Mouse (Mus musculus) heart, adult 8-10 months (tissue): ENCODE measurements around the gene Pam16. TPM values are rescaled to one million over a fixed set of nuclear protein-coding genes. Genes with fewer than 3 reads are reported as not detected.

Experiments used
- DNase-seq: peaks from one replicate; pipeline ENCODE4 v3.0.0; 2022; ENCODE audit warnings: low spot score
- total RNA-seq, 4 experiments: library from RNA; stranded (reverse); gene quantifications; 2 replicates each; pipeline ENCODE4 v1.2.4; 2022

Pam16 gene
- total RNA-seq, result 100 to 1,000 TPM; 145 to 188 (median 160) TPM

DNA sequence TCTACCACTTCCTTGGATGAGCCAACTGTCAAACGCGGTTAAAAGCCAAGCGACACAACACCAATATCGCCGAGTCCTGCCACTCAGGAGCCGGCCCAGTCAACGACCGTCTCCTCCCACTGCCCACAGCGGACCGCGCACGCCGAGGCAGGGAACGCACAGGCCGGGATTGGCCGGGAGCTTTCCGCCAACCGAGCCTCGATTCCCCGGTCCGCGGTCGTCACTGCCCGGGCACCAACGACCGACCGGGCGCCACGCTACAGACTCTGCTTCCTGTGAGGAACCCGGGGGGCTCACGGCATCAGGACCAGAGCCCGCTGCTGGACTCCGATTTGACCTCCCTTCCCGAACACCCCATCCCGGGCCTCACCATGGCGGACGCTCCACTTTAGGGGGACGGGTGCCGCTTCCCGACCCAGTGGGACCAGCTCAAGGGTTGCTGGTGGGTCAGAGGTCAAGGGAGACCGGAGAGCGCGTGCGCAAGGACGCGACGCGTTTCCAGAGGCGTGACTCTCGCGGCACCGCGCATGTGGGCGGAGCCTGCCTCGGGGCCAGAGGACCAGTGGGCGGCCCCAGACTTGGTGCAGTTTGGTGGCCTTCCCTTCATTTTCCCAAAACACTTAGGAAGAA lies at the start of gene Pam16:
TSS of gene Pam16 (minus strand) at position 508 of the 630 bp plus-strand sequence.
- peak; percentile 92 for DNase-seq

DNA sequence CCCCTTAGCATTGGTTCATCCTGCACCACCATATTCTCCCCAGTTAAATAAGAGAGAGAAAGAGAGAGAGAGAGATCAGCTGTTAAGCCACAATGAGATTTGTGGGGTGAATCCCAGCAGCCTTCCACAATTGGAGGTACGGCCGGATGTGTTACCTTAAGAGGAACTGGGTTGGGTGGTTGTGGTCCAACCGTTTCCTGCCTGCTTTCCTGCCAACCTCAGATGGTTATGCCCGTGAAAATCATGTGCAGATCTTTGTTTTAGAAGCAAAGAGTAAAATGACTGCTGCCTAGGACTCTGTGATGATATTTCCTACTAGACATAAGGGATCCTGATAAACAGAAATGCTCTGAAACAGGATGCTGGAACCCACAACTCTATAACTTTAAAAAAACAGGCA lies 49.3 kb upstream of the Pam16 start:
- no peak for DNase-seq

- no peak for DNase-seq
Observed at GRCm38 (mm10) chr16:4670317-4670716, 45.5 kb upstream of the Pam16 start.

GRCm38 (mm10) chr16:4667190-4667808 lies 42.5 kb upstream of the Pam16 start:
- DNase-seq, result peak; percentile 88

DNA sequence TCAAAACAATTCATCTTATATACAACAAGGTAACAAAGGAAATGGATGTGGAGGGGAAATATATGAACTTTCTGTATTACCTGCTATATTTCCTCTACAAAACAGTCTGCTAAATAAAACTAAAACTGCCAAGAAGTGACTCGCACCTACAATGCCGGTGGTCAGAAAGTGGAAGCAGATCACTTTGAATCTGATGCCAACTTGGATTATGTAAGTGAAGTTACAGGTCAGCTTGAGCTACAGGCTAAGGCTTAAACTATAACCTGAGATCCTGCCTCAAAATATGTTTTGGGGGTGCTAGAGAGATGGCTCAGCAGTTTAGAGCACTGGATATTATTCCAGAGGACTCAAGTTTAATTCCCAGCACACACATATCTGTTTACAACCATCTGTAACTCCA lies 40.9 kb upstream of the Pam16 start:
- DNase-seq, result no peak

- no peak for DNase-seq
Observed at GRCm38 (mm10) chr16:4663806-4664205, 39.0 kb upstream of the Pam16 start.

GRCm38 (mm10) chr16:4661605-4662004 lies 36.8 kb upstream of the Pam16 start:
- DNase-seq, result no peak

DNA sequence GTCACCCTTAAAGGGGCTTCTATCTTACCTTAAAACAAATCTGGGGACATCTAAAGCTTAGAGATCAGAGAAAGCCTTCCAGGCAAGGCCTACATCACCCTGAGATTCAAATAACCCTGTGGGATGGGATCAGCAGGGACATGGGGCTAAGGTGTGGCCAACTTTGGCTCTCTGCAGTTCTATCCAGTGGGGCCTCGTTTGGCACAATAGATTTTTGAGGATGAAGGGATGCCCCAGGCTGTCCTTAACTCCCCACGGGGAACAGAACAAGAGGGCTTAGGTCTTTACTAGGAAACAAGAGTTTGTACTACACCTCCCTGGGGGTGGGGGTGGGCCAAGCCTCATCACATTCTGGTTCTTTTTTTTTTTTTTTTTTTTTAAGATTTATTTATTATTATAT lies 34.5 kb upstream of the Pam16 start:
- no peak for DNase-seq

- DNase-seq, result no peak
Observed at GRCm38 (mm10) chr16:4658781-4659245, 34.0 kb upstream of the Pam16 start.

GRCm38 (mm10) chr16:4656571-4657081 lies 31.8 kb upstream of the Pam16 start:
- DNase-seq, result no peak

- peak; percentile 28 for DNase-seq
Observed at GRCm38 (mm10) chr16:4655764-4656570, 31.2 kb upstream of the Pam16 start.

DNA sequence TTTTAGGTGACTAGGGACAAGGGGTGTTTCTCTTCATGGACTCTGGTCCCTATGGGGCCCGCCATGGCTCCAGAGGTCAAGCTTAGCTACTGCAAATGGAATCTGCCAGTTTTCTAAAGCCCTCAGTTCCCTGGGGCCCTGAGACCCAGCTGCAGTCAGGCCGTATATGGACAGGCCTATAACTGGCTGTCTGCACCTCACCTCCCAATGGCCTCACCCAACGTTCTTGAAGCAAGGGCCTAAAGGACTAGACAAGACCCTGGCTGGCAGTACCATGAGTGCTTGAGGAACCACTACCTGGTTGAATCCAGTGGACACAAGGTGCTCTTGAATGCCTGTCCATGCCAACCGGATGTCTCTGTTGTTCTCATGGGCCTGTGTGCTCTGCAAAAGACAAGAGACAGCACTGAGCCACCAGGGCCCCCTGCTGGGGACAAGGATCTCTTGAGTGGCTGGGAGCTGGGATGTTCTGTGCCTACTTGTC lies 30.5 kb upstream of the Pam16 start:
- peak; percentile 44 for DNase-seq

- no peak for DNase-seq
Observed at GRCm38 (mm10) chr16:4654706-4655105, 29.9 kb upstream of the Pam16 start.

DNA sequence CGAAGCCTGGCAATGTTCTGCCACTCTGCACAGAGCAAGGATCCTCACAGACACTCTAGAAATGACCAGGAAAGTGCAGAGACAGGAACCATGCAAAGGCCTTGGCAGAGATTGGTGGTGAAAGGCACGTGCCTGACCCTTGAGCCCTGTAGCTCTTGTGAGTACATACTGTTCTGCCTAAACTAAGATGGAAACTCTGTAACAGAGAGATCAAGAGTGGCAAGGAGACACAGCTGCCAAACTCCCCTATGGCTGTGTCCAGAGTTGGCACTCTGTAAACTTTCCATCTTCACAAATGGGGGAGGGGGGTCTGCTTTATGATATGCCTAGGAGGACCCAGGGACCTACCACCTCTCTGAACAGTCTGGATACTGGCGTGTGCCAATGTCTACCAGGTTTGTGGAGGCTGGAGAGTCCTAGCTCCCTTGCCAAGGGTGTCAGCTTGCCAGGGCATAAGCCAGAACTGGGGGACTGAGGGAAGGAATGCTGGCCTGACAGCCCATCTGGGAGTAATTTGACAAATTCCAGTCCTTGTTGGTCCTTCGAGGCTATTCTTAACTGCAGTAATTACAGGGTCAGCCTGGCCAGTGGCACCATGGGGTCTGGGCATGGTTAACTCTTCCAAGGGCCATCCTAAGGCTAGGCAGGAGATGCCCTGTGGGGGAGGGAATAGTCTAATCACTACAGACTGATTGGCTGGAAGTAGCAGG lies 28.1 kb upstream of the Pam16 start:
- no peak for DNase-seq

DNA sequence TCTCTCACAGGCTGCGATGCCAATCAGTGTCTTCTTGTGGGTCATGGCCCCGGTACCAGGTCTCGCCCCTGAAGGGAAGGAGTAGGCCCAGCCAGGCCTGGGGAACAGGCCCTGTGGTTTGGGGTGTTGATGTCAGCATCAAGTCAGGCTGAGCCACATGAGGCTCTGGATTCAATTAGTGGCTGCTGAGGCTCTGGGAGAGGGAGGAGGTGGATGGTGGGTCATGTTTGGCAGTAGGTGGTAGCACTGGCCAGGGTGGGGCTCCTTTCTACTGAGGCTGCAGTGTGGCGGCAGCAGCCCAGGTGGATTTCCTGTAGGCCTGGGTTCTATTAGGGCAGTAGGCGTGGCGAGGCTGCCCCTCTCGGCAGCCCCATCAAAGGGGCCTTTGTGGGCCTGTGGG lies 26.8 kb upstream of the Pam16 start:
- no peak for DNase-seq

- no peak for DNase-seq
Observed at GRCm38 (mm10) chr16:4651081-4651480, 26.3 kb upstream of the Pam16 start.

DNA sequence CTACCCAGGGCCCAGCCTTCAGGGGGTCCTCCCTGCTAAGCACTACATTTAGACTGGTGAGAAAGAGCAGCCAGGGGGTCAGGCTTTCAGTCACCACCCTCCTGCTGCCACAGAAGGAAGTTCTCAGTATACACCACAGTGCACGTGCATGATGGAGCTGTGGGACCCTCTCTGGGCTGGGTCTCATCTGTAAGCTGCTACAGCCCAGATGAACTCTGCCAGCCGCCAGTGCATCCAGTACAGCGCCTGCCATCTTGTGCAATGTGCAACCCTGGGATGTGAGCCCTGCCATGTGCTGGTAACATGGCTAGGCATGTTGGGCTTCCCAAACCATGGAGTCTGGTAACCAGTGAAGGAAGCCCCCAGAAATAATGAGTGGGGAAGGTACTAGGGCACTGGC lies 25.4 kb upstream of the Pam16 start:
- DNase-seq, result no peak

GRCm38 (mm10) chr16:4649692-4650091 lies 24.9 kb upstream of the Pam16 start:
- DNase-seq, result no peak

DNA sequence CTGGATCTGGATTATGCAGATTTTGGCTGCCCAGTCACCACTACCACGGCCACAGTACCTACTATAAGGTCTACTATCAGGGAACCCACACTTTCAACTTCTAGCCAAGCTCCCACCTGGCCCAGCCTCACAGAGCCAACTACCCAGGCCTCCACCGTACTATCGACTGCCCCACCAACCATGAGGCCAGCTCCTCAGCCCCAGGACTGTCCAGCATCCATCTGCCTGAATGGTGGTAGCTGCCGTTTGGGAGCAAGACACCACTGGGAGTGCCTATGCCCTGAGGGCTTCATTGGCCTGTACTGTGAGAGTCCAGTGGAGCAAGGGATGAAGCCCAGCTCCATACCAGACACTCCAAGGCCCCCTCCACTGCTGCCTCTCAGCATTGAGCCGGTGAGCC lies 24.4 kb upstream of the Pam16 start:
- DNase-seq, result no peak

DNA sequence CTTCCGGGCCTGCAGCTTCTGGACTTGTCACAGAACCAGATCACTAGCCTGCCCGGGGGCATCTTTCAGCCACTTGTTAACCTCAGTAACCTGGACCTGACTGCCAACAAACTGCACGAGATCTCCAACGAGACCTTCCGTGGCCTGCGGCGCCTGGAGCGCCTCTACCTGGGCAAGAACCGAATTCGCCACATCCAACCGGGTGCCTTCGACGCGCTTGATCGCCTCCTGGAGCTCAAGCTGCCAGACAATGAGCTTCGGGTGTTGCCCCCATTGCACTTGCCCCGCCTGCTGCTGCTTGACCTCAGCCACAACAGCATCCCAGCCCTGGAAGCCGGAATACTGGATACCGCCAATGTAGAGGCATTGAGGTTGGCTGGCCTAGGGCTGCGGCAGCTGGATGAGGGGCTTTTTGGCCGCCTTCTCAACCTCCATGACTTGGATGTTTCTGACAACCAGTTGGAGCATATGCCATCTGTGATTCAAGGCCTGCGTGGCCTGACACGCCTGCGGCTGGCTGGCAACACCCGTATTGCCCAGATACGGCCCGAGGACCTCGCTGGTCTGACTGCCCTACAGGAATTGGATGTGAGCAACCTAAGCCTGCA lies 23.7 kb upstream of the Pam16 start:
- DNase-seq, result no peak

DNA sequence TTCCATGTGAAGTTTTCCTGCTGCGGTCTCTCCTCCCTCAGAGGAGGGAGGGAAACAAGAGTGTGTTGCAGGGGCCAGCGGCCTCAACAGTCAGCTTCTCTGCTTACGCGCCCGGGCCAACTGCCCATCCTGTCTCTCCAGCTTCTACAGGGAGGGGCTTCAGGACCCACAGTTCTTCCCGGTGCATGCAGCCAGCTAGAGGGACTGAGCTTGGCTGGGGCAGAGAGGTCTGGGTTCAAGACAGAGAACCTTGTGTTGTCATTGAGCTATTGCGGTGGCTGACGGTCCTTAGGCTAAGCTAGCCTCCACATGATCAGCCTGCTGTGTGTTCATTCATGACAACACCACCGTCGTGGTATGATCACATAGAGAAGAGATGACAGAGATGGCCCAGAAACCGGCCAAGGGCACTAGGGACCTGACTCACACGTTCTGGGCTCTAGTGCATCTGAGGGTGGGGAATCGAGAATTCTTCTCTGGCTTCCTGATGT lies 22.9 kb upstream of the Pam16 start:
- DNase-seq, result peak; percentile 51
